Mouse (Mus musculus): ENCODE data around the gene Gadd45gip1. TPM values are rescaled to one million over a fixed set of nuclear protein-coding genes. Genes with fewer than 3 reads are reported as not detected.

Gadd45gip1 gene
- polyA plus RNA-seq, 1 experiment from 2014 or later = 36.3 TPM

DNA sequence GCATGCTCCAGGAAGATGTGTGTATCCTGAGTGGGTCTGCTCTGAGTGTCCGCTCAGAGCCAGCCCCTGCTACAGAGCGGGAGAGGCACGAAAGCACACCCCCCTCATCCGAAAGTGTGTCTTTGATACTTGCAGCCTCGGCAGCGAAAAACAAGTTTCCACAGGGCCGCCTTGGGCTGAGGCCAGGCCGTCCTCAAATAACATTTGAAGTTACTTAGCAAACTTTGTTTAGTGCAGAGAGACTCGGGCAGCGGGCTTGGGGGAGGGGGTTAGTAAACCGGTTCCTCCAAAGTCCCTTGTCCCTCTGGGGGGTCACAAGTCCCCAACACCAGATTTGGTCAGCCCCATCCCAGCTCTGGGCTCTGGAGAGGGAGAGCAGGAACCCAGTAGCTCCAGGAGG is 42.4 kb upstream of the Gadd45gip1 start:
- no peaks in the 10 kb centered on the region for H3K9me3 ChIP-seq (ENCODE audit: control insufficient read depth)
- no peaks in the 10 kb centered on the region for H3K4me1 ChIP-seq (replicated peaks; ENCODE audit: control insufficient read depth, insufficient read depth, low read length)
- no peaks in the 10 kb centered on the region for H3K36me3 ChIP-seq (ENCODE audit: control insufficient read depth, insufficient read depth)
- no peak for ATAC-seq
- no peak overlapping the region for H3K4me2 ChIP-seq (replicated peaks; ENCODE audit: low read depth)
- no peak for TF ChIP-seq CTCF (IDR thresholded peaks at IDR 0.05; ENCODE audit: low read depth)
- 21% methylated on average over 11 of the region's 11 CpGs for WGBS
- no peak overlapping the region for H3K4me3 ChIP-seq (ENCODE audit: low read depth, low read length)
- H3K27ac ChIP-seq (ENCODE audit: low read depth, low read length) = no peak overlapping the region
- no peak overlapping the region for H3K9ac ChIP-seq (ENCODE audit: low read depth, low read length)
- peaks cover 63% of the 10 kb centered on the region for H3K27me3 ChIP-seq (replicated peaks; ENCODE audit: control insufficient read depth, insufficient read depth, low read length)

DNA sequence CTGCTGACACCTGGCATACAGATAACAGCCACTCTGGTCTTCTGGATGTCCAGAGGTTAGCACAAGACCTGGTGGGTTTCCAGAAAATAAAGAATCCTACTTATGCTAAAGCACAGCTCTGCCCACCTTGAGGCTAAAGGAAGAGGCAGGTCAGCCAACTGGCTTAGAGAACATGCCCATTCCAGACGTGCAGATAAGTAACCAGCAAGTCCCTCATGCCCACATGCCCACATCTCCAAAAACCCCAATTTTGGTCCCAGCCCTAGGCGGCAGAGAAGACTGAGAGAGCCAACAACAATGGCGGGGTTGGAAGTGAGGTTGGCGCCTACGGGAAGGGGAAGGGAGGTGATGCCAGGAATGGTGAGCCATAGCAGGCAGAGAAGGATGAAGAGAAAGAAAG is 42.0 kb upstream of the Gadd45gip1 start:
- H3K27me3 ChIP-seq (replicated peaks; ENCODE audit: control insufficient read depth, insufficient read depth, low read length) = peaks cover 60% of the 10 kb centered on the region
- no peak overlapping the region for H3K27ac ChIP-seq (ENCODE audit: low read depth, low read length)
- no peaks in the 10 kb centered on the region for H3K36me3 ChIP-seq (ENCODE audit: control insufficient read depth, insufficient read depth)
- no peak overlapping the region for H3K9ac ChIP-seq (ENCODE audit: low read depth, low read length)
- H3K4me1 ChIP-seq (replicated peaks; ENCODE audit: control insufficient read depth, insufficient read depth, low read length) = no peaks in the 10 kb centered on the region
- ATAC-seq = no peak
- no peak overlapping the region for H3K4me2 ChIP-seq (replicated peaks; ENCODE audit: low read depth)
- H3K4me3 ChIP-seq (ENCODE audit: low read depth, low read length) = no peak overlapping the region
- WGBS = 65% methylated on average over 5 of the region's 5 CpGs
- H3K9me3 ChIP-seq (ENCODE audit: control insufficient read depth) = no peaks in the 10 kb centered on the region
- TF ChIP-seq CTCF (IDR thresholded peaks at IDR 0.05; ENCODE audit: low read depth) = no peak

DNA sequence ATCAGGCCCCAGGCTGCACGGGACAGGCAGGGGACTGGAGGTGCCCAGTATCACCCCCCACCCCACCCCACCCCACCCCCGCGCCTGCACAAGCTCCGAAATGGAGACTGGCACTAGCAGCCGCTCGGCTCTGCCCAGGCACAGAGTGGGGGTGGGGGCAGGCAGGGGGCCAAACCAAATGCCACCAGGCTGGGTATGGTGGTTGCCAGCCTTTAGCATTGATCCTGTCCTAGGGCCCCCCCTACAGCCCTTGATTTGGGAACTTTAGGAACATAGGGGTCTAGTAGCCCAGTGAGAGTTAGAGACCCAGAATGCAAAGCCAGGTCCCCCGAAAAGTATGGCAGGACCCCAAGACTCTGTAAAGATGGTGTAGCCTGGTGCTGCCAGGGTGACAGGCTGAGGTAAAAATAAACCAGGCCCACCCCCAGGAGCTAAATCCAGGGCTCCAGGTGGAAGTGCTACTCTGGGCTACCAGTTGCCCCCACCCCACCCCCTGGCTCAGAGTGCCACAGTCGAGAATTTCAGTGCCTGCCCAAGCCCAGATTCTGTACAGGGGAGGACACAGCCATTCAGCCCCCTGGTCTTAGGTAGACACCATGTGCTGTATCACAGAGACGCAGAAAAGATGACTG is 41.4 kb upstream of the Gadd45gip1 start:
- Histone ChIP-seq H3K9me3 (ENCODE audit: control insufficient read depth) (no peaks in the 10 kb centered on the region), H3K4me1 (replicated peaks; ENCODE audit: control insufficient read depth, insufficient read depth, low read length) (no peaks in the 10 kb centered on the region), H3K36me3 (ENCODE audit: control insufficient read depth, insufficient read depth) (no peaks in the 10 kb centered on the region), H3K27ac (ENCODE audit: low read depth, low read length) (no peak overlapping the region), H3K4me2 (replicated peaks; ENCODE audit: low read depth) (no peak overlapping the region), H3K4me3 (ENCODE audit: low read depth, low read length) (no peak overlapping the region), H3K9ac (ENCODE audit: low read depth, low read length) (no peak overlapping the region), H3K27me3 (replicated peaks; ENCODE audit: control insufficient read depth, insufficient read depth, low read length) (peaks cover 56% of the 10 kb centered on the region)
- TF ChIP-seq CTCF (IDR thresholded peaks at IDR 0.05; ENCODE audit: low read depth) = no peak
- no peak for ATAC-seq
- WGBS = 81% methylated on average over 9 of the region's 9 CpGs

DNA sequence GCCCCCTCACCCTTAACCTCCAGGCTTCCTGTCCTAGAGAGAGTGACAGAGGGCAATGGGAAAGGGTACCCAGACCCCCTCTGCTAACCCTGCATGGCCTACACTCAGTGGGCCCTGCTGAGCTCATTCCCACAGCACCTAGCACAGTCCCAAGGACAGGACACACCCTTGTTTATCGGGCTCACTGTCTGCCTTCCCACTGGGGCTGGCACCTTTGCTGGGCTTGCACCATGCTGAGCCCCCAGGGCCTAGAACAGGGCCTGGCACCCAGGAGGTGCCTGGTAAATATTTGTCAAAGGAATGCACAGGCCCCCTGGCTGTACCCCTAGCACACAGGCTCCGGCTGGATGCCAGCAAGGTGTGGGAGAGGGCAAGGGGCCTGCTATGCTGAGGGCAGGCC is 40.8 kb upstream of the Gadd45gip1 start:
- peaks cover 51% of the 10 kb centered on the region for H3K27me3 ChIP-seq (replicated peaks; ENCODE audit: control insufficient read depth, insufficient read depth, low read length)
- no peaks in the 10 kb centered on the region for H3K4me1 ChIP-seq (replicated peaks; ENCODE audit: control insufficient read depth, insufficient read depth, low read length)
- no peak for ATAC-seq
- H3K27ac ChIP-seq (ENCODE audit: low read depth, low read length) = no peak overlapping the region
- H3K9ac ChIP-seq (ENCODE audit: low read depth, low read length) = no peak overlapping the region
- H3K9me3 ChIP-seq (ENCODE audit: control insufficient read depth) = no peaks in the 10 kb centered on the region
- WGBS = 56% methylated on average over 2 of the region's 2 CpGs
- no peak overlapping the region for H3K4me2 ChIP-seq (replicated peaks; ENCODE audit: low read depth)
- no peak for TF ChIP-seq CTCF (IDR thresholded peaks at IDR 0.05; ENCODE audit: low read depth)
- no peak overlapping the region for H3K4me3 ChIP-seq (ENCODE audit: low read depth, low read length)
- no peaks in the 10 kb centered on the region for H3K36me3 ChIP-seq (ENCODE audit: control insufficient read depth, insufficient read depth)

DNA sequence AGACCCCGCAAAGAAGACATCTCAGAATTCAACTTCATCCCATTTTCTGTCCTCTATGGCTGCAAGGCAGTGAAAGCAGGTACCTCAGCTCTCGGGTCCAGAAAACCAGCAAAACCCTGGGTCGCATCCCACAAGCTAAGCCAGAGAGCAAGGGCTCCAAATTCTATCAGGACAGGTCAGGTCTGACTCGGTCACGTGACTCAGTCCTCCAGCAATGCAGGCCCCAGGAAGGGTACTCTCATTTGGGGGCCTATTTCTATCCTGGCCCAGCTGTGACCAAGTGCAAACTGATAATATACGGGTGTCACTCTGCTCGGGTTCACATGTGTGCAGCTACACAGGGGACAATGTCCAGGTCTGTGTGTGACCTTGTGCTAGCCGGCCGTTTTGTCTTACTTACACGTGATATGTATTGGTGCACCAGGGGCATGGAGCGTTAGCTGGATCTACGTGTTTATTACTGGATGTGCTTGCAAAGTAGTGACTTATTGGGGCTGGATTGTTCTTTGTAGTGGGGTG is 38.8 kb upstream of the Gadd45gip1 start:
- no peak overlapping the region for H3K27ac ChIP-seq (ENCODE audit: low read depth, low read length)
- no peak overlapping the region for H3K9ac ChIP-seq (ENCODE audit: low read depth, low read length)
- ATAC-seq = no peak
- WGBS = 76% methylated on average over 12 of the region's 12 CpGs
- 0 out of 2 replicates have a peak, but pooled peaks cover 5% of the 10 kb centered on the region for H3K36me3 ChIP-seq (ENCODE audit: control insufficient read depth, insufficient read depth)
- no peaks in the 10 kb centered on the region for H3K9me3 ChIP-seq (ENCODE audit: control insufficient read depth)
- no peak for TF ChIP-seq CTCF (IDR thresholded peaks at IDR 0.05; ENCODE audit: low read depth)
- H3K4me3 ChIP-seq (ENCODE audit: low read depth, low read length) = no peak overlapping the region
- no peaks in the 10 kb centered on the region for H3K4me1 ChIP-seq (replicated peaks; ENCODE audit: control insufficient read depth, insufficient read depth, low read length)
- H3K27me3 ChIP-seq (replicated peaks; ENCODE audit: control insufficient read depth, insufficient read depth, low read length) = peaks cover 48% of the 10 kb centered on the region
- no peak overlapping the region for H3K4me2 ChIP-seq (replicated peaks; ENCODE audit: low read depth)

DNA sequence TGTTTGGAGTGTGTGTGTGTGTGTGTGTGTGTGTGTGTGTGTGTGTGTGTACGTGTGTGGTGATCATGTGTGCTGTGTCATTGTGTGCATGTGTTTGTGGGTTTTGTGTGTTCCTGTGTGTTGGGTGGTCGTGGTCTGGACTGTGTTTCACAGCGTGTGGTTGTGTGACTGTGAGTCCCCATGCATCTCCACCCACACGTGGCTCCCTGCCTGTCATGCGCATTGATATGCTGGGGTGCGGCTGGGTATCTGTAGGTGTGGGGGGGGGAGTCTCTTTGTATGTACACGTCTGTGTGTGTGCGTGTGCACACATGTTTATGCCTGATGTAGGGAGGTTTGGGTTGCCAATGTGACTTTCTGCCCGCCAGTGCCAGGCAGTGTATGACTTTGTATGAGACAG is 38.2 kb upstream of the Gadd45gip1 start:
- Histone ChIP-seq H3K36me3 (ENCODE audit: control insufficient read depth, insufficient read depth) (0 out of 2 replicates have a peak, but pooled peaks cover 5% of the 10 kb centered on the region), H3K4me1 (replicated peaks; ENCODE audit: control insufficient read depth, insufficient read depth, low read length) (no peaks in the 10 kb centered on the region), H3K9me3 (ENCODE audit: control insufficient read depth) (no peaks in the 10 kb centered on the region), H3K27me3 (replicated peaks; ENCODE audit: control insufficient read depth, insufficient read depth, low read length) (peaks cover 48% of the 10 kb centered on the region), H3K4me3 (ENCODE audit: low read depth, low read length) (no peak overlapping the region), H3K4me2 (replicated peaks; ENCODE audit: low read depth) (no peak overlapping the region), H3K27ac (ENCODE audit: low read depth, low read length) (no peak overlapping the region), H3K9ac (ENCODE audit: low read depth, low read length) (no peak overlapping the region)
- ATAC-seq = no peak
- 80% methylated on average over 9 of the region's 9 CpGs for WGBS
- no peak for TF ChIP-seq CTCF (IDR thresholded peaks at IDR 0.05; ENCODE audit: low read depth)
